Mouse (Mus musculus) testis, postnatal 10 days (tissue): Measurements from ENCODE around the gene Dusp1.

Experiments used
- DNase-seq: peaks from one replicate; pipeline ENCODE4 v3.0.0; 2021; ENCODE audit warnings: low spot score

The Dusp1 gene

DNA sequence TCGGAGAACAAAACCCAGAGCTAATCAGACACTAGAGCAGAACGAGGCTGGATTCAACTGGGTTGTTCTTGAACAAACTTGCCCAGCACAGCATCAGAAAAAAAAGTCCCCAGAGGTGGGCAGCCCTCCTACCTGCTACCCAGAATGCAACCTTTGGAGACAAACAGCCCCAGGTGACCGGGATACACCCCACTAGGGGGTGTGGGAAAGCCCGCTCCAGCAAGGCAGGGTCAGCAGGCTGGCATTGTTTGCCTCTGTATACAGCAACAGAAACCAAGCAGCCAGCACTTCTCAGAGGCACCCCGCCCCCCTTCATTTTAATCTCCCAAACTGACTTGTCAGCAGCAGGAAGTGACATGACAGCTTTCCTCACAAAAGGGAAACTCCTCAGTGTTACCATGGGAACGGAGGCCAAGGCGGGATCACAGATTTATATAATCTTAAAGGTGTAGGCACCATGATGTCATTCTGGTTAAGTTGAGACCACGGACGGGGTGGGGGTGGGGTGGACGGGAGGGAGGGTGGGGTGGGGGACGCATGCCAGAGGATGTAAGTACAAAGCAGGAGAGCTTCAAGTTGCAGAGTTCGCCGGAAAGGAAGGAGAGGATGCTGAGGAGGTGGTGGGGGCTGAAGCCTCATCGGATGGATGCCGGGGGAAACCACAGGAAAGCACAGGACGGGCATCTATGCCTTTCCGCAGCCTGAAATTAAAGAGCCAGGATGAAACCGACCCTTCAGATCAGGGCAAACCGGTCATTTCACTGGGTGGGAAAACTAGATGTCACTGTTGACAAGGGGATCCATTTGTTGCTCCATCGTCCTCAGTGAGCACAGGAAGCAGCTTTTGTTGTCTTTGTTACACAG is 58.9 kb downstream of the Dusp1 start:
- peak; percentile 71 for DNase-seq

DNA sequence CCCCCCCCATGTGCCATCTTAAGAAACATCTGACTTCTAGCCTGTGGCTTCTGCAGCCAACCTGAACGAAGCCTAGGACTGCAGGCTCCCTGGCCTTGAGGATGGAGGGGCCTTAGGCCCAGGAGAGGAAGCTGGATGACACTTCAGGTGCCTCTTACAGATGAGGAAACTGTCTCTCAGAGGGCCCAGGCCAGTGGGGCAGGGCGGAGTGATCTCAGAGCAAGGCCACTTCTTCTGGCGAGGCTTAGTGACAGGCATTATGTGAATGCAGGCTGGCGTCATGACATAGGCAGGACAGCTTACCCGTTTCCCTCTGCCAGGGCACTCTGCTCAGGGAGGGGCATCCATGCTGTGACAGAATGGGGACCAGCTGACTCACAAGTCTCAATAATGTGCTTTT is 60.1 kb downstream of the Dusp1 start:
- DNase-seq, result no peak

DNA sequence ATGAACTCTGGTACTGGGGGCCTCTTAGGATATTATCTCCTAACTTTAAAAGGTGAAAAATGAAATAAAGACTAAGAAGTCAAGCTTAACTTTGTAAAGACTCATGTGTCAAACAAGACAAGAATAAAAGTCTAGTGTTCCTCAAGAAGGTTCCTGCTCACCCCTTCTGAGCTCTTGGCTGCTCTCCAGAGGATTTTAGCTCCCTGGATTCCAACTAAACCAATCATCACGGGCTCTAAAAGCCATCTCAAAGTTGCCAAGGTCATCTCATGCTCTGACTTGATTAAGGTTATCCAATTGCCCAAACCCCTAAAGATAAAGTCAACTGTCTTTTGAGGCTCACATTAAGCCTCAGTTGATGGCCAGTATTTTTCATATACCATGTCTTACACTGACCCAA is 63.3 kb downstream of the Dusp1 start:
- no peak for DNase-seq

DNA sequence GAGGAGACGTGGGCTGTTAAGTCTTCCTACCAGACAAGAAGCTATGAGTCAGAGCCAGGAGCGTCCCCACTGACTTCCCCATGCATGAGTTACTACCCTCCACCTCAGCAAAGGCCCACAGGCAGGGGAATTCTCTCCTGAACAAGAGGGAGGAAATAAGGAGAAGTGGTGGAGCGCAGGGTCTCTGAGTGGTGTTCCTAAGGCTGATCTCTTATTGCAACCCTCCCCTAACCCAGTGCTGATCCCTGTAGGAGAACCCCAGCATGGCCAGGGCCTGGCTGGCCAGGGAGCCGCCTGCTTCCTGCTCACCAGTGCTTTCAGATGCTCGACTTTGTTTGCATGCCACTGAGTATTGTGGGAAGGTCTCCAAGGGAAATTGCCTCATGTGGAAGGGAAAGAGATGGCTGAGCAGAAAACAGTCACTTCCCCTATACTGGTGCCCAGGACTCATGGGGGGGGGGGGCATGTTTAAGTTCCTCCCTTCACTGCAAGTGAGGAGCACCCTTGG is 64.5 kb downstream of the Dusp1 start:
- no peak for DNase-seq

DNA sequence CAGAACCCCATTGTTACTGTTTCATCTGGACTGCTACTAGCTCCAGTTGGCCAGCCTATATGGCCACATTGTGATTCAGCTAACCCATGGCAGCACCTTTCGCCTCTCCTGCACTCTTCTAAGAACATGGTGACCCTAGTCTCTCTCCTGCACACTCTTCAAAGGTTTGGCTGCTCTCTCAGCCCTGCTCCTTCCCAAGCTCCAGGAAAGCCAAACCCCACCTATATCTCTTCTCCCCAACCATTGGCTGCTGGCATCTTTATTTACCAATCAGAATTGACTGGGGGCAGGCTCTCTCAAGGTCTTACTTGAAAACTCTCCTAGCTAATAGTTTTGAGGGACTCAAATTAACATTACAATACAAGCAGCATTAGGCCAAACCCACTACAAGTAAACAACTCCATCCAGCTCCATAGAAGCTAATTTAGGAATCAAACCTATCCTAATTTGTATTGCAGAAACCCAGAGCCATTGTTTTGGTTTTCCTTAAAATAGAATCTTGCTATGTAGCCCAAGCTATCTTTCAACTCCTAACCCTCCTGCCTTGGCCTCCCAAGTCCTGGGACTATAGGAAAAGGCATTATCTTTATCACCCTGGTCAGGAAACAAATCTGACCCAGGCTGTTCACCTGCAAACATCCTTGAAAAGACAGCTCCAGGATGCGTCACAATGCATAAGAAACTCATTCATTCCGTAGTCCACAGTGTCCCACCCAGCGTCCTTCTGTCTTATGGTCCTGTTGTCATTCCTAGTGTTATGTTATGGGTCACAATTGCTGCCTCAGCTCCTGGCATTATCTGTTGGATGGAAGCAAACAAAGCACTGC is 67.1 kb downstream of the Dusp1 start:
- DNase-seq, result no peak

DNA sequence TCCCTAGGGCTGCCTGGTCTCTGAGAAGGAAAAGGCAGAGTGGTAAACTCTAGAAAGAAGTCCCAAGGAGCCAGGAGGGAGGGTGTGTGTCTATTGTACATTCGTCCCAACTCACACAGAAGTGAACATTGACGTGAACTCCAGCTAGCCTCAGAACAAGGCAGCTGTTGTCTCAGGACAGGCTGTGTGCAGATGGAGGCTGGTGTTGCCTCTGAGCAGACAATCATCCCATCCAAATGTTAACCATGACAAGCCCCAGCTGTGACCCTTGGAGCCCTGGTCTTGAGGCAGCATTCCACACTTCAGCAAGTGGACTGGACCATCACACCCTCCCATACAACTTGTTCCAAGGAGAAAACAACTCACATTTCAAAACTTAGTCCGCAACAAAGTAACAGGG is 69.7 kb downstream of the Dusp1 start:
- no peak for DNase-seq

DNA sequence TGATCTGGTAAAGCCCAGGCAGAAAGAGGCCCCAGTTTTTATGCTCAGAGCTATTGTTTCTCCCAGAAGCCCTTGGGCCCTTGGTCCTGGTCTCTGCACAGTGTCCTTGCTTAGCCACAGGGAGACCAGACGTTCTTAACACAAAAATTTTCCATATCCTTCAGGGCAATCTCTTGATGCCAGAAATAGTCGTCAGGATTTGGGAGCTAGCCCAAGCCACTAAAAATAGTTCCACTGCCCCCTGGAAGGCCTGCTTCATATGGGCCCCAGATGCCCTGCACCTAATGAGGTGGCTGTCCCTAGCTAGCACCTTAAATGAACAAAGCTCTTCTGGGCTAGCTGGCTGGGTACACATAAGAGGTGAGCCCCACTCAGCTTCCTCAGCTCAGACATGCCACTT is 71.0 kb downstream of the Dusp1 start:
- no peak for DNase-seq

DNA sequence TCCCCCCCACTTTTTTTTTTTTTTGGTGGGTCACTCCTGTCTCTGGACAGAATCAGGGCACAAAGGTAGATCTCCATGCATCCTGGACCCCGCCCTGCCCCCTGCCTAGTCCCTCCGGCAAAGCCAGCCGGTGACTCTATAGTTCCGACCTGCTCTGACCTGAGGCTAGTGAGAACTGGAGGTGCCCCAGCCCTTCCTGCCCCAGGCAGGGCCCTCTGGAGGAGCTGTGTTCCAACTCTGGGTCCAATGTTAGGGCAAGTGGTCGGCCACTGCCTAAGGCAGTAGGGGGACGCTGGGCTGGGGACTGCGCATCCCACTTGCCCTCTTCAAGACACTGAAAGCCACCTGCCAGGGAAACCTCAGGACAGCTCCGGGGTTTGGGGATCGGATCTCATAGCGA is 71.9 kb downstream of the Dusp1 start:
- no peak for DNase-seq

DNA sequence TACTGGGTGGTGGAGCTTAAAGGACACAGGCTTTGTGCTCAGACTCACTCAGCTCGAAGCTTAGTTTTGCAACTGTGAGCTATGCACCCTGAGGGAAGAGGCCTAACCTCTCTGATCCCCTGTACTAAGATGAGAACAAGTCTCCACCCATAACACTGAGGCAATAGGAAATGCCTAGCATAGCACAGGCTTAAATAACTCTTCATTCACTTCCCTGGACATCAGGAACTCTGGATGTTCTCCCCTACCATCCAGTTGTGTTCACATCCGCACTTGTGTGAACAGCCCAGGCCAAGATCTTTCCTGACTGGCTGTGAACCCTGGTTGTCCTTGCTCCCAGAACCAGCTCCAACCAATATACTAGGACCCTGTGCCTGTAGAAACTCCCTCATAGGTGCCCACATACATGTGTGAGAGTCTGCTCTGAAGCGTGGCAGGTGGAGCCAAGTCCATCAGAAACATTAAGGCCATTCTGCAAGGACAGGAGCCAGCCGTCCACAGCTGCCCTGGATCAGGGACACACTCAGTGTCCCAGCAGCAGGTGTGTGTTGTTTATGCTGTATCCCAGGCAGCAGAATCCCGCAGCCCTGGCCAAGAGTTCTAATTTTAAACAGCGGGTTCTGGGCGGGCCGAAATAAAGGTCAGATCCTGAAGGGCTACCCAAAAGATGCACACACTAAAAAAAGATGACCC is 73.1 kb downstream of the Dusp1 start:
- DNase-seq, result no peak

DNA sequence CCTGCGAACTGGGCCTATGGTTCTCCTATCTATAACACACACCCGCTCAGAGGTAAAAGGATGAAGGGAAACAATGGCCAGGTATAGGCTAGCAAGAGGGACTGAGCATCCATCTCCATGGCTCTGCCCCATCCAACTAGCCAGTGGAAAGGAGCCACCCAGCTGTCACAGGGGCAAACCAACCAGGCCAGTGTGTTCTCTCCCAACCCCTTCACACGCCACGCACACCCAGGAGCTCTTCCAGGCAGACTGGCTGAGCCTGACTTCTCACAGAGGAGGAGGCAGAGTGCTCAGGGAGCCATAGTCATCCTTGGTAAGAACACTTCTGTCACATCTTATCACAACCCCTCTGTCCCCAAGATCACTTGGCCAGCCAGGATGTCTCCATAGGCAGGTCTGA is 74.0 kb downstream of the Dusp1 start:
- no peak for DNase-seq

DNA sequence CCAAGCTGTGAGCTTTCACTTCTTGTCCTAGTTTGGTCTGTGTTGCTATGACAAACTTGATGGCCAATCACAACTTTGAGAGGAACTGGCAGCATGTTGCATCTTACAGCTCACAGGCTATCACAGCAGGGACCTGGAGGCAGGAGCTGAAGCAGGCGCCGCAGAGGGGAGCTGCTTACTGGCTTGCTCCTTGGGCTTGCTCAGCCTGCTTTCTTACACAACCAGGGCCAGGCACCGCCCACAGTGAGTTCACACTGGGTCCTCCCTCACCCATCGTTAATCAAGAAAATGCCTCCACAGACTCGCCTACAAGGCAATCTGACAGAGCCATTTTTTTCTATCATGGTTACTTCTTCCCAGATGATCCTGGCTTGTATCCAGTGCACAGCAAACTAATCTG is 74.7 kb downstream of the Dusp1 start:
- no peak for DNase-seq

DNA sequence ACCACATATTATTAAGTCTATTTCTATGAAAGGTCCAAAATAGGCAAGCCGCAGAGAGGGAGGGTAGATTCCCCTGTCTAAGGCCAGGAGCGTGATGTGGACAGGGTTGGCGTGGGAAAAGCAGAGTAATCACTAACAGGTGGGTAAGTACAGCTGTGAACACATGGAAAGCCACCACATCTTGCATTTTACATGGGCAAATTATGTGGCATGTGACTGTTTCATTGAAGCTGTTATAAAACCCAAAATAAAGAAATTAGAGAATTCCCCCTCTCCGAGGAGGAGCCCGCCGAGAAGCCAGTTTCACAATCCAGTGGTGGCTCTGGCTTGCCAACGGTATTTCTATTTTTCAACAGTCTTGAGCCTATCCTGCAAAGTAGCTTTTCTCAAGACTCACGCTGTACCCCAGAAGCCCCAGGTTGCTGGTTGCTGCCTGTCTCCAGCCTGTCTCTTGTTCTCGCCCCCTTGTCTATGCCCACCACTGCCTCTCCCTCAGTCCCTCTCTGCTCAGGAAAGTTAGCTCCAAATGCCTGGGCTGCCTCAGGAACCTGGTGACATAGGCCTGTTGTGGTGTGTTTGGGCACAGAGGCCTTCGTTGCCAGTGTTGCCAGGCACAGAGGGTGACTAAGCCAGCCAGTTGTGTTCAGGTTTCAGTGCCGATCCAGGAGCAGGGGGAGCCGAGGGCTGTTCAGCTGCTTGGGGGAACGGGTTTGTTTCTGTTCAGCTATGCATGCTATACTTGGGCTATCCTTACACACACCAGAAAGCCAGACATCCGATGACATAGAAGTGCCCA is 77.1 kb downstream of the Dusp1 start:
- no peak for DNase-seq

DNA sequence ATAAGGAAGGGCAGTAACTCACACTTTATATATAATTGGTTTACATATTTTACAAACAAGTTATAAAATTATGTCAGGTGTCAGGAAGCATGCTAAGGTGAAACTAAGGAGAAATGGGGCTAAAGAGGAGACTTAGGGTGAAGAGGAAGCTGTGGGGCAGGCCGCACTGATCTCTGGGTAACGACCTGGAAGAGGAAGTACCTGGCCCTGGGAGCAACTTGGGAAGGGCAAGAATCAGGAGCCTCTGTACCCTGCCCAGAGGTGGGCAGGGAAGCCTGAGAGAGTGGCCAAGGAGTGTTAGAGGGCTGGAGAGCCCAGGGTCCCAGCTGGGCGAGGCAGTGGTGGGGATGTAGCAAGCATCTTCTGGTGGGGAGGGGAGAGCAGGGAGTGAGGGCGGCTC is 81.0 kb downstream of the Dusp1 start:
- DNase-seq, result no peak

DNA sequence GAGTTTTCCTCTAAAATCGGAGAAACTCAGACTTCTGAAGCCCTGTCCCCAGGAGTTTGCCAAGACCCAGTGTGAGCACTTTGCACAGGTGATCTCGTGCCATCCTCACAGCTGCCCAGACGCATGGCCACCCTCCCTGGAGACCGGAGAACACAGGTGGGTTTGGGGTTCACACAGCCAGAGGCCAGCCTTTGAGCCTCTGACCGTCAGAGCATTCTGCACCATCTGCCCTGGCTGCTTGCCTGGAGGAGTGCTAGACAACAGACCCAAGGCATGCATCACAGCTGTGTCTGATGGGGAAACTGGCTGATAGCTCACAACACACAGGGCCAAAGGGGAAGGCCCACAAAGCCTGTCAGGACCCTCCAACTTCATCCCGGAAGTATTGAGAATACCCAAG is 82.3 kb downstream of the Dusp1 start:
- DNase-seq, result no peak

DNA sequence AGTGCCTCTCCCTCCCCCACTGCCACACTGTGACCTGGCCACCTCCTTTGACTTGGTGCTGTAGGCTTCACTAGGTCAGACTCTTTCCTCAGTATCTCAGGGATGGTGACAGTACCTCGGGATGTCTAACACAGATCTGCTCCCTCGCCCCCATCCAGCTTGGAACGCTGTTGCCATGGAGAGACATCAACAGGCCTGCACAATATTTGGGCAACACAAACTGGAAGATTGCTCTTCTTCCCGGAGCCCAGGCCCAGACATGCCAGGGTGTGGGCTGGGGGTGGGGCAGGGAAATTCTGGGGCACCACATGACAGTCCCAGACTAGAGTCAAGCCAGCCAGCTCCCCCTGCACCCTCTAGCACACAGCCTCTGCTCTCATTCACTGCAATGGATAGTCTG is 83.3 kb downstream of the Dusp1 start:
- DNase-seq, result no peak

DNA sequence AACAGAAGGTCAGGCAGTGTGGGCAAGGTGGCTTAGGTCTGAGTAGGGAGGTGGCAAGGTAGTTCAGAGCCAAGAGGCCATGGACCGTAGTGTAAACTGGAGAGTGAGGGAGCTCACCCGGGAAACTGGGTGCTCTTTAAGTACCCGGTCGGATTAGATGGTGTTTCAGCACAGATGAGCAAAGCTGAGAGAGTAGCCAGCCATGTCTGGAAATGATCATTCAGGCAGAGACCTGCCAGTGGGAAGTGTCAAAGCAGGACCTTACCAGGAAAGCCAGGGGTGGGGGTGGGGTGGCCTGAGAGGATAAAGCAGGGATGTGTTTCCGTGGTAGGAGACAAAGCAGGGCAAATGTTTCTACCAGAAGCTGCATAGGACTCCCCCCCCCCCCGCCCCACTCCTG is 85.1 kb downstream of the Dusp1 start:
- DNase-seq, result no peak

DNA sequence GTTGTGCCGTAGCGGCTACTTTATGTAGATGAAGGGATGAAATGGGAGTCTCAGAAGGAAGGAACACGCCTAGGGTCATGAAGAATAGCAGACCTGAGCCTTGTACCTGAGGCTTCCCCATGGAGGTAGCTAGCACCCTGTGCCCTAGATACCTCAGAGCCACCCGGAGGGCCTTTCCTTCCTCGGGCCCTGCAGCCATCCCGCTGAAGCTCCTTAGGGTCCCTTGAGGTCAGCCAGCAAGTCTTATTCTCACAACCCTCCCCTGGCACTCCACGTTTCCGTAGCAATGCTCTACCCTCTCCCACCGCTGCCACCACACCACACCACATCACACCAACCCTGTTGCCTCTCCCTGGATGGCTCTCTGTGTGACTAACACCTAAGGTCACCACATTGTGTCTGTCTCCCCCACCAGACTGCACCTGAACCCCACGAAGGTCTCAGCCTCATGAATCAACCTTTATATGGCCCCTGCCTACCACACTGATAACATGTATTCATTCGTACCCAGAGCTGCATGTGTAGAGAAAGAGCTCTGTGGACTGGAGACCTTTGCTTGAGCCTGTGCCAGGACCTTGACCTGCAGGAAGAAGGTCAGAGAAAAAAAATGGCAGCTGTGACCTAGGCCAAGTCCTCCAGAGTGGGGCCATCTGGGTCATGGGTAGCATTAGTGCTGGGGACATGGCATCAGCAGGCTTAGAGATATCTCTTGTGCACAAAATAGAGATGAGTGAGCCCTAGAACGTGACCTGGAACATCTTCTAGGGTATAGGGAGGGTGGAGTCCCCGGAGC is 93.6 kb downstream of the Dusp1 start:
- no peak for DNase-seq

DNA sequence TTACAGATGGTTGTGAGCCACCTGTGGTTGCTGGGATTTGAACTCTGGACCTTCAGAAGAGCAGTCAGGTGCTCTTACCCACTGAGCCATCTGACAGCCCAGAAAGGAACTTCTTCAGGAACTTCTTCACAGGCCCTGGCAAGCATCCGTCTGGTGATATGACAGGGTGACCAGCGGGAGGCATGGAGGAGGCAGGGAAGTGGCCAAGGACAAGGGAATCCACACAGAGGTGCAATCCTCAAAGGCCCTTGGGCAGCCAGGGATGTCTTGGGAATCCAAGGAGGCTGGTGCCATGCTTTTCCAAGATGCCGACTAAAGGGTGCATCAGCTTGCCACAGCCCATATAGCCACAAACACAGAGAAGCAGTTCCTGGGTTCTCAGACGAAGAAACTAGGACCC is 94.3 kb downstream of the Dusp1 start:
- DNase-seq, result no peak

DNA sequence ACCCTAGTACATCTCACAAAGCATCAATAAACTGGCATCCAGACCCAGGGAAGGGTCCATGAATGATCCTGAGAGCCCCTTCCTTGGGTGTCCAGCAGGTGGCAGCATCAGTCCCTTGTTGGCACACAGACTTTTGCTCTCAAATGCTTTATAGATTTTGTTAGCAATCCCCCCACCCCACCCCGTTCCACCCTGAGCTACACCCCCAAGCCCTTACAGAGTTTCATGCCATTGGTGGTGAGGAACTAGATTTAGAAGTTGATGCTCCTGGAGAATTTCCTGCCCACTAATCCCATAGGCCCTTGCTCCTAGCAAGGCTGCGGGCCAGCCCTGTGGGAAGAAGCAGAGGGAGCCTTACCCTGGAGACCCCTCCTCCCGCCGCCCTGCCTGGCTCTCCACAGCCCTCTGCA is 95.2 kb downstream of the Dusp1 start:
- DNase-seq, result peak; percentile 91

DNA sequence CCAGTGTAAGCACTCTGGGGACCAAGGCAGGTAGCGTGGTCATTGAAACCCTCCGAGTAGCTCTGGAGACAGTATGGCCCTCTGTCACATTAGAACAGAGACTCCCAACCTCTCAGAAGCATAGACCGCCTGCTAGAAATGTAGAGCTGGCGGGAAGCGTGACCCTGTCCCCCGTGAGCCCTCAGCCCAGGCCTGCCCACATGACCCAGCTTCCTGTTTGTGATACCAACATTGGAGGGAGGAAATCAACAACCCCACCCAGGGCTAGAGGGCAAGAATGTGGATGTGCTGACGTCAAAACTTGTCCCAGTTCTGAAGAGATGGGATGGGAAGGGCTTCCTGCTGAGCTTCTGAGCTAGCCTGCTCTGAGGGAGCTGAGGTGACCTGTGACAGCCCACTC is 97.0 kb downstream of the Dusp1 start:
- no peak for DNase-seq

DNA sequence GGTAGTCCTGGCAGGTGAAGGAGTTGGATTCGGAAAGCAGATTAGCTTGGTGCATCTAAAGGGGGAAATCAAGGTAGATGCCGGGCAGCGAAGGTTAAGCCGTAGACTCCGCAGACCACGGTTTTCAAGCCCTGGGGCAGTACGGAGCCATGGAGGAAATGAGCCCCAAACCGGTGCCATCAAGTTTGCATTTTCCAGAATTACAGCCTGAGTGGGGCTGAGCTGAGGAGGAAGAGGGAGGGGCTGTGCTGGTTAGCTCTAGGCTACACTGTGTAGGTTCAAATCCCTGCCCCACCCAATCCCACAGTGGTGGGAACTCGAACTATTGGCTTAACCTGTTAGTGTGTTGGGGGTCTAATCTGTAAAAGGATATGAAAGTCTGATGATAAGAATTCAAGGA is 97.4 kb downstream of the Dusp1 start:
- DNase-seq, result no peak
